Comparison of ENCODE assay signal across 10 mouse cellular contexts in the genomic region with DNA sequence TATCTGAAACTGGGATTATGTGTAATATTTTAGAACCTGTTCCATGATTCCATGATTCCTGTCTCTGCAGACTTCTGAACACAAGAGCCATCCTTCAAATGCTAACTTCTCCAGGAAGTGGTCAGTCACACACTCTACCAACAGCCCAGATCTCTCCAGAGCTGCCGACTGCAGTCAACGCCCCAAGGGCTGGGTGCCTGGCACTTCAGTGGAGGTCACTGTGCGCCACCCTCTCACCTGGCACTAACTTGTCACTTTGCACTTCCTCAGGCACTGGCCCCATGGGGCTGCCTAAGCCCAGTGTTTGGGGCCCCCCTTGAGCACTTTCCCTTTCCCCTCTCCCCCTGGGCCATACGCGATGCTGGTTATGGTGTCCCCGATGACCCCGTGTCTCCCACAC. TPM values are rescaled to one million over a fixed set of nuclear protein-coding genes. Genes with fewer than 3 reads are reported as not detected.
A peak's percentile ranks its signal among the peaks of the same experiment; 100 is the strongest.
DNase-seq lines count a peak whose midpoint lies in the region; ATAC-seq lines count a peak whose summit lies in the region.
"Had no signal": no experiment of that assay in that cellular context is flagged by ENCODE, and none has a peak within 500 bp of the region (broad histone marks: within the 10 kb centered on the region; RNA-seq: fewer than 3 reads in every experiment).

No protein-coding gene starts in this region.

- H3K27me3 ChIP-seq in heart, embryonic 16.5 days (ENCODE audit: control insufficient read depth, insufficient read depth, low read length), result no peaks in the 10 kb centered on the region
- H3K27me3 ChIP-seq: neural tube, embryonic 15.5 days had no signal

- H3K4me3 ChIP-seq in heart, embryonic 16.5 days (ENCODE audit: low read length), result no peak overlapping the region
- no peak overlapping the region for H3K4me3 ChIP-seq in brown adipose tissue, adult 24 weeks (ENCODE audit: insufficient read depth, low read depth, low read length)
- H3K4me3 ChIP-seq: neural tube, embryonic 15.5 days had no signal

- no peaks in the 10 kb centered on the region for H3K36me3 ChIP-seq in heart, embryonic 16.5 days (ENCODE audit: control insufficient read depth, insufficient read depth)
- H3K36me3 ChIP-seq: neural tube, embryonic 15.5 days had no signal

- intact Hi-C loops in heart, postnatal 14 days (cut with DNase I), result loop anchor here (5.0 kb wide), 1 partner anchor 45 kb away; a partner anchor contains a TSS

- no peaks in the 10 kb centered on the region for H3K9me3 ChIP-seq in heart, embryonic 16.5 days (replicated peaks; ENCODE audit: control insufficient read depth, low read length)
- H3K9me3 ChIP-seq: neural tube, embryonic 15.5 days had no signal

- WGBS in heart, embryonic 16.5 days, result 67% methylated on average over 7 of the region's 7 CpGs

- H3K9ac ChIP-seq in heart, embryonic 16.5 days (ENCODE audit: low read length), result peak overlapping the region; percentile 4; the same call in 1 of the 2 replicates
- H3K9ac ChIP-seq: lung, embryonic 14.5 days; neural tube, embryonic 15.5 days had no signal

- H3K4me2 ChIP-seq in heart, embryonic 16.5 days (ENCODE audit: low read depth, low read length), result no peak overlapping the region
- H3K4me2 ChIP-seq: lung, embryonic 14.5 days; neural tube, embryonic 15.5 days had no signal

- peaks cover 37% of the 10 kb centered on the region for H3K4me1 ChIP-seq in heart, embryonic 16.5 days (ENCODE audit: control insufficient read depth, insufficient read depth, low read length)
- peaks cover 31% of the 10 kb centered on the region for H3K4me1 ChIP-seq in brown adipose tissue, adult 24 weeks (ENCODE audit: control insufficient read depth, insufficient read depth, insufficient read length, low read length)

- peak overlapping the region; percentile 9 for H3K27ac ChIP-seq in heart, embryonic 16.5 days (ENCODE audit: low read length)
- H3K27ac ChIP-seq in brown adipose tissue, adult 24 weeks (replicated peaks; ENCODE audit: low read depth, low read length), result peak overlapping the region; percentile 13

- DNase-seq in heart, postnatal 14 days, result no peak
- DNase-seq in B cell, adult 2 months, result peak; percentile 61 to 63
- DNase-seq in naive thymus-derived CD4-positive, alpha-beta T cell, adult 2 months (ENCODE audit: low read depth), result peak; percentile 40
- no peak for DNase-seq in embryo, embryonic 10 days (ENCODE audit: low spot score)
- DNase-seq: heart, postnatal 36 days had no signal

- peak; percentile 10; the same call in 1 of the 2 replicates for ATAC-seq in heart, embryonic 16.5 days (replicated peaks; ENCODE audit: extremely low read depth, insufficient read depth, low FRiP score)
- ATAC-seq in CD4-positive, CD25-positive, alpha-beta regulatory T cell, adult 4 months, result no peak

RNA-seq across cellular contexts. Expression of a gene that starts 46.8 kb away (rescaled TPM):
- polyA plus RNA-seq in heart, embryonic 16.5 days (2015; fragmentation: Nextera tagmentation; extraction: Ambion mirVana), result 17.8 and 19.9 TPM in 2 replicates
- total RNA-seq in heart, postnatal 14 days (2021), result 10 to 100 TPM; 16.2 to 20.1 TPM
- 5.2 and 9.5 TPM in 2 replicates for polyA plus RNA-seq in brown adipose tissue, adult 24 weeks (2012; ENCODE audit: insufficient read depth, insufficient read length, missing spikeins)
- 10 to 100 TPM; 17.1 to 21.3 TPM for polyA plus RNA-seq in CD4-positive, CD25-positive, alpha-beta regulatory T cell, adult 4 months (2017; shearing (Covaris generic))

Comparison
In these comparisons a context has a peak if more than half of its experiments do, and no peak if none do; other contexts are left out.
1. DNase-seq: peak in B cell, adult 2 months (2 of 2) and naive thymus-derived CD4-positive, alpha-beta T cell, adult 2 months (single experiment); none in heart, postnatal 14 days (0 of 2) and embryo, embryonic 10 days (single experiment).